Mouse (Mus musculus): ENCODE results near the gene Itgb6. TPM values are rescaled to one million over a fixed set of nuclear protein-coding genes. Genes with fewer than 3 reads are reported as not detected.
A peak's percentile ranks its signal among the peaks of the same experiment; 100 is the strongest.

The Itgb6 gene
- polyA plus RNA-seq (2016; fragmentation: Nextera tagmentation; extraction: Ambion mirVana), result 0.23 and 0.45 TPM in 2 replicates

DNA sequence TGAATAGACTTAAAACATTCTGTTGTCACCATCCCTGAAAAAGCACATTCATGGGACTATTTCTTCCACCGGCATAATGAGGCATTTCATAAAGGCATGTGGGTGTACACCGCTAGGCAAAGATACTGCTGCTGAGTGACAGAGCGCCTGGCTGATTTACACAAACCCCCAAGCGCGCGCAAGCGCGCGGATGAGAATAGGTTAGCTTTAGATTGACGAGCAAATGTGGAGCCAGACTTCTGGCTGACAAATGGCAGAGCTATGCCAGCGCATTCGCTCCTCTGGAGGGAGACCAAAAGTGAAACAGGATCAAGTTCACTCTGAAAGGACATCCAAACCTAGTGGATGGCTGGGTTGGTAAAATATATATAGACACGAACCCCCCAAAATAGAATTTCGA, at the start of gene Itgb6:
TSS of gene Itgb6 (minus strand) at position 130 of the 400 bp plus-strand sequence.
- no peak within 1 kb of the TSS for H3K27ac ChIP-seq
- no peaks in the 10 kb centered on the region for H3K36me3 ChIP-seq
- H3K9ac ChIP-seq, result no peak within 1 kb of the TSS
- 0 out of 2 replicates have a peak, but pooled peaks cover 4% of the 10 kb centered on the region for H3K4me1 ChIP-seq
- H3K9me3 ChIP-seq, result no peaks in the 10 kb centered on the region
- H3K27me3 ChIP-seq (replicated peaks), result no peaks in the 10 kb centered on the region
- H3K4me3 ChIP-seq, result no peak within 1 kb of the TSS
- 69% methylated on average over 14 of the region's 14 CpGs for WGBS
- ATAC-seq (ENCODE audit: low FRiP score, low read depth), result peak; percentile 21; the same call in 1 of the 2 replicates
- H3K4me2 ChIP-seq (replicated peaks), result no peak within 1 kb of the TSS

DNA sequence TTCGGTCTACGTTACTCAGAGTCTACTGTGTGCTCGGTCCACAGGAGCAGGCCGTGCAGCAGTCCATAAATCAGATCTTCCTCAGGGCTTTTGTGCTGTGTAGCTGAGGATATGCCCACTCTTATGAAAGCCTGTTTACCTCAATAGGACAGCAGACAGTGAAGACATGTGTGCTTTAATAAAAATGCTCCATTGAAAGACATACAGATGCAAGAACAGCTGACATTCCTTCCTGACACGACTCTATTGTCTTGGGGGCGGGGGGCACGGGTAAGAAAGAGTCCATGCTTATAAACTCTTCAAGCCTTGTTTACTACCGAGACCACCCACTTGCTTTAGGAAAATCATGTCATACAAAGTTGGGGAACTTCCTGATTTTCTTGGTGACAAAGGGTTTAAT, 44.0 kb upstream of the Itgb6 start:
- no peaks in the 10 kb centered on the region for H3K27me3 ChIP-seq (replicated peaks)
- 0 out of 2 replicates have a peak, but pooled peaks have one; percentile 35 for ATAC-seq (ENCODE audit: low FRiP score, low read depth)
- H3K27ac ChIP-seq, result no peak overlapping the region
- H3K4me3 ChIP-seq, result no peak overlapping the region
- peaks cover 8% of the 10 kb centered on the region; the same call in 1 of the 2 replicates for H3K9me3 ChIP-seq
- no peak overlapping the region for H3K9ac ChIP-seq
- H3K4me2 ChIP-seq (replicated peaks), result no peak overlapping the region
- peaks cover 6% of the 10 kb centered on the region; the same call in 1 of the 2 replicates for H3K4me1 ChIP-seq
- WGBS, result 32% methylated on average over 8 of the region's 8 CpGs
- peaks cover 14% of the 10 kb centered on the region for H3K36me3 ChIP-seq

DNA sequence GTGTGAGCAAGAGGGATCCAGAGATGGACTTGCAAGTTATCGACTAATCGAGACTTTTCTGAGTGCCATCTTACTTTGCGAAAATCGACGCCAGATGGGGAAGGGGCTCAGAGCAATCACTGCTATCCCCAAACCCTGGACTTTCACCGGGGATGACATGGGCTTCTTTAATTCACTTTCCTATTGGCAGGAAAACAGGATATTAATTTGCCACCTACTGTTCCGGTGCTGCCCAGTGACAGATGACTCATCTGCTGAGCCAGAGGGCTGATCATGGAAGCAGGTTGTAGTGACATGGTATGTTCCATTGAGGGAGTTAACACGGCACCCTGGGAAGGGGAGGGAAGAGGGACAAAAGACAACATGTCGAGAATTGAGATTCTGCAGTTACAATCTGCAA, 33.8 kb upstream of the Itgb6 start:
- Histone ChIP-seq H3K9me3 (no peaks in the 10 kb centered on the region), H3K27ac (no peak overlapping the region), H3K4me3 (no peak overlapping the region), H3K36me3 (0 out of 2 replicates have a peak, but pooled peaks cover 4% of the 10 kb centered on the region), H3K9ac (no peak overlapping the region), H3K4me1 (no peaks in the 10 kb centered on the region), H3K4me2 (replicated peaks) (no peak overlapping the region), H3K27me3 (replicated peaks) (no peaks in the 10 kb centered on the region)
- WGBS, result 86% methylated on average over 9 of the region's 9 CpGs
- no peak for ATAC-seq (ENCODE audit: low FRiP score, low read depth)

DNA sequence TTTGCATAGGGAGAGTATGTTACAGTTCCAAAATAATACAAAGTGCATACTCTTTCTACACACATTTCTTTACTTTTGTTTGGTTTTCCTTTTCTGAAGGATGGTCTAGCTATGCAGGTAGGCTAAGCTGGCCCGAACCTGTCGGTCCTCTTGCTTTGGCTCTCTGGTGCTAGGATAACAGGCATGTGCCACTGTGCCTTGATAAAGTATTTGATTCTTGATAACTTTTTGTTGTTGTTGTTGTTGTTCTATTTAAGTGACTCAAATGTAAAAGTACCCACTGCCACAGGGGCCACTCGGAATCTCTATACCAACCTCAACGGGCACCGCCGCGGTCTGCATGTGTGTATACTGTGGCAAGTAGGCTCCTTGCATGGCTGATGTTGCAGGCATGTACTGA, 32.7 kb upstream of the Itgb6 start:
- H3K4me3 ChIP-seq, result no peak overlapping the region
- no peaks in the 10 kb centered on the region for H3K9me3 ChIP-seq
- no peaks in the 10 kb centered on the region for H3K4me1 ChIP-seq
- H3K36me3 ChIP-seq, result 0 out of 2 replicates have a peak, but pooled peaks cover 4% of the 10 kb centered on the region
- H3K27ac ChIP-seq, result no peak overlapping the region
- H3K4me2 ChIP-seq (replicated peaks), result no peak overlapping the region
- 99% methylated on average over 7 of the region's 7 CpGs for WGBS
- ATAC-seq (ENCODE audit: low FRiP score, low read depth), result no peak
- no peaks in the 10 kb centered on the region for H3K27me3 ChIP-seq (replicated peaks)
- no peak overlapping the region for H3K9ac ChIP-seq

DNA sequence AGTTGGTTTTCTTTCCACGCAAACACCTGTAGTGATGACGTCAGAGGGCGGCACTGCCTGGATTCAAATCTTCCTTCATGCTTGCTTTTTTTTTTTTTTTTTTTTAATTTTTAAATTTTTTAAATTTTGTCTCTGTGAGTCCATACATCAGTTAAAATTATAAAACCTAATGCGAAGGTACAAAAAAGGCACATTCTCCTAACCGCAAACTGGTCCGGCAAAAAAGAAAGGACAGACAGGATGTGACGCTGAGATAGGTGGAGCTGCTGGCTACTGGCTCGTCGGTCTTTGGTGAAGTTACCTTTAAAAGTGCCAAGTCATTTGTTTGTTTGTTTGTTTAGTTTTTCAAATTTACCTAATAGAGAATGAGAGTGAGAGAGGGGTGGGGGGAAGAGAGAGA, 28.8 kb upstream of the Itgb6 start:
- no peak overlapping the region for H3K9ac ChIP-seq
- no peaks in the 10 kb centered on the region for H3K4me1 ChIP-seq
- no peak overlapping the region for H3K4me3 ChIP-seq
- ATAC-seq (ENCODE audit: low FRiP score, low read depth), result no peak
- H3K9me3 ChIP-seq, result no peaks in the 10 kb centered on the region
- H3K4me2 ChIP-seq (replicated peaks), result no peak overlapping the region
- no peak overlapping the region for H3K27ac ChIP-seq
- no peaks in the 10 kb centered on the region for H3K27me3 ChIP-seq (replicated peaks)
- 94% methylated on average over 9 of the region's 9 CpGs for WGBS
- 0 out of 2 replicates have a peak, but pooled peaks cover 4% of the 10 kb centered on the region for H3K36me3 ChIP-seq

DNA sequence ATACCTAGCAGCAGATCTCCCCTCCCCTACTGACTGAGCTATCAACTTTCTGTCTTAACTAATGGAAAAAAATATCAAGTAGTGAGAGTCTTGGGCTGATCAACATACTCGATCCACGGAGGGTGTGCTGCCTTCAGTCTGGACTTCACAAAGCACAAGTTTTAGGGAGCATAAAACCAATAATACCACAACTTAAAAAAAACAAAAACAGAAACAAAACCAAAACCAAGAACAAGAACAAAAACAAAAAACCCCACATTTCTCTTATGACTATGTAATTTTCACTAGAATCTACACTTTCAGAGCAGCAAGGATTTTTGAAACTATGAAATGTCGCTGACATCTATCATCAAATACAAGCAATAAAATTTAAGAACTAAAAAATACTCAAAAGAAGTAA, 28.1 kb upstream of the Itgb6 start:
- Histone ChIP-seq H3K4me3 (no peak overlapping the region), H3K9ac (no peak overlapping the region), H3K9me3 (no peaks in the 10 kb centered on the region), H3K36me3 (0 out of 2 replicates have a peak, but pooled peaks cover 4% of the 10 kb centered on the region), H3K27me3 (replicated peaks) (no peaks in the 10 kb centered on the region), H3K27ac (no peak overlapping the region), H3K4me1 (no peaks in the 10 kb centered on the region), H3K4me2 (replicated peaks) (no peak overlapping the region)
- no peak for ATAC-seq (ENCODE audit: low FRiP score, low read depth)
- 90% methylated on average over 3 of the region's 3 CpGs for WGBS

DNA sequence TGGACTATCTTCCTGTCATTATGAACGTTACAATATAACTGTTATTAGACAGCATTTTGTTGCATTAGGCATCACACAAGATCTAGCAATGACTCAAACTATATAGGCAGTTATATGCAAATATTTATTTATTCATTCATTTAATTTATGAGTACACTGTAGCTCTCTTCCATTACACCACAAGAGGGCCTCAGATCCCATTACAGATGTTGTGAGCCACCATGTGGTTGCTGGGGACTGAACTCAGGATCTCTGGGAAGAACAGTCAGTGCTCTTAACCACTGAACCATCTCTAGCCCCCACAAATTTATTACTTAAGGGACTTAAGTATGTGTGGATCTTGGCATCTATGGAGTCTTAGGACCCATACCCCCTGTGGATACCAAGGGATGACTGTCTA, 26.1 kb upstream of the Itgb6 start:
- H3K27ac ChIP-seq, result no peak overlapping the region
- no peaks in the 10 kb centered on the region for H3K9me3 ChIP-seq
- no peaks in the 10 kb centered on the region for H3K4me1 ChIP-seq
- H3K9ac ChIP-seq, result no peak overlapping the region
- no peaks in the 10 kb centered on the region for H3K36me3 ChIP-seq
- no peak overlapping the region for H3K4me3 ChIP-seq
- no peaks in the 10 kb centered on the region for H3K27me3 ChIP-seq (replicated peaks)
- 83% methylated on average over 1 of the region's 1 CpGs for WGBS
- no peak for ATAC-seq (ENCODE audit: low FRiP score, low read depth)
- no peak overlapping the region for H3K4me2 ChIP-seq (replicated peaks)

DNA sequence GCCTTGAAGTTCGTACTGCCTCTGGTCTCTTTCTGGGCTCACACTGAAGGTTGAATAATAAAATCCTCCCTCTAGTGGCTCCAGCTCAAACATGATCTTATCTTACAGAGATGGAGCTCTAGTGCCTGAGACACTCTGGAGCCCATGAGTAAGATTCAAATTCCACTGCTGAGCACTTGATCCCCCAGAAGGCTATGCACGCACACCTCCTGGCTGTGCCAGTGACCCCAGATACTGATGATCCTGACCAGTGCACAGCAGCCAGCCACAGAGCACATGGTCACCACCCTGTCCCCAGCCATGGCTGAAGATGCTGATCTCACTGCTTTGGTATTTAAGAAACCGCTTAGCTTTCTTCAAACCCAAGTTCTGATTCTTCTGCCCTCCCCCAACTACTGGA, 25.1 kb upstream of the Itgb6 start:
- Histone ChIP-seq H3K9me3 (no peaks in the 10 kb centered on the region), H3K4me3 (no peak overlapping the region), H3K4me2 (replicated peaks) (no peak overlapping the region), H3K27ac (no peak overlapping the region), H3K36me3 (no peaks in the 10 kb centered on the region), H3K27me3 (replicated peaks) (no peaks in the 10 kb centered on the region), H3K4me1 (no peaks in the 10 kb centered on the region), H3K9ac (no peak overlapping the region)
- no peak for ATAC-seq (ENCODE audit: low FRiP score, low read depth)
- 79% methylated on average over 3 of the region's 3 CpGs for WGBS

DNA sequence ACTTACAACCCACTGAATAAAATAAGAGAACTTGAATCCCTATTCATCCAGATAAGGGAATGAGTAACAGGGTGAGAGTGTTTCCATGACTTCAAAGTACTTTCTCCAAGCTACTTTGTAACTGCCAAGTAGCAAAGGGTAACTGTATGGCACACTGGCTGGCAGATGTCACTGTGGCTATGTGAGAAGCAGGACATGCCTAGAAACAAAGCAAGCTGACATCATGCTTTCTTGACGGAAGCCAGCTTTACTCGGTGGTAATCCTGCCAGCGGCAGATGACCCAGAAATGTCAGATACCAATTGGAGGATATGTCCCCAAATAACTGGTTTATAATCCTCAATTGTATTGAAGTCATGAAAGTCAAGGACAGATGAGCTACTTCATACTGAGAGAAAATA, 22.2 kb upstream of the Itgb6 start:
- no peak for ATAC-seq (ENCODE audit: low FRiP score, low read depth)
- no peaks in the 10 kb centered on the region for H3K27me3 ChIP-seq (replicated peaks)
- H3K36me3 ChIP-seq, result no peaks in the 10 kb centered on the region
- no peaks in the 10 kb centered on the region for H3K4me1 ChIP-seq
- H3K9me3 ChIP-seq, result no peaks in the 10 kb centered on the region
- no peak overlapping the region for H3K27ac ChIP-seq
- WGBS, result 69% methylated on average over 3 of the region's 3 CpGs
- H3K4me2 ChIP-seq (replicated peaks), result no peak overlapping the region
- no peak overlapping the region for H3K9ac ChIP-seq
- no peak overlapping the region for H3K4me3 ChIP-seq

DNA sequence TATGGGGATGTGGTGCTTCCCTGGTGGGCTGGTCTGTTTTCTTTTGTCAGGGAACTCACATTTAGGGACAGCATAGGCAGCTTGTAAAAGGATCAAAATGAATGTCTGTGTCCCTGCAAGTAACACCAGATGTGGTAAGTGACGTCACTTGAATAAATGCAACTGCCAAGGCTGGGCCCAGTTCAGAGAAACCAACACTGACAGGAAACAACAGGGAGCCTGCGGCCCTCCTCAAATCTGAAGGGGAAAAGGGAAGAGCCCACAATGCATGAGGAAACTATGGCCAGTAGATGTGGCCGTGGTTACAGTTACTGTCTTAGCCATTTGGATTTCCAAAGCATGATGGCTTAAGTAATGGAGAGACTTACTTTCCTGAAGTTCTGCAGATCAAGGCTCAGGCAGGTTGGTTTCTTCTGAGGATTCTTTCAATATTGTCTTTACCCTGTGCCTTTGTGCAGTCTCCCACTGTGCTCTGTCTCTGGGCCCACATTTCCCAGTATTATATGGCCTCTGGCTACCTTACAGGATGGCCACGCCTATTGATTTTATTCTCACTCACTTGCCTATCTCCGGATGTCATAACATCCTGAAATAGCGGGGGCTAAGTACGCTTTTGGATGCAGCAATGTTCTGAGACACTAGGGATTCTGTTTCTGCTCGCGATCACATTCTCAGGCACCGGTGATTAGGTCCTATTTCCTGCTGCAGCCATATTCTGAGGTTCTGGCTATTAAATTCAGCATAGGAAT, 17.1 kb upstream of the Itgb6 start:
- no peak for ATAC-seq (ENCODE audit: low FRiP score, low read depth)
- Histone ChIP-seq H3K4me2 (replicated peaks) (no peak overlapping the region), H3K4me1 (no peaks in the 10 kb centered on the region), H3K9ac (no peak overlapping the region), H3K9me3 (no peaks in the 10 kb centered on the region), H3K36me3 (no peaks in the 10 kb centered on the region), H3K4me3 (no peak overlapping the region), H3K27ac (no peak overlapping the region), H3K27me3 (replicated peaks) (no peaks in the 10 kb centered on the region)
- WGBS, result 74% methylated on average over 10 of the region's 10 CpGs

DNA sequence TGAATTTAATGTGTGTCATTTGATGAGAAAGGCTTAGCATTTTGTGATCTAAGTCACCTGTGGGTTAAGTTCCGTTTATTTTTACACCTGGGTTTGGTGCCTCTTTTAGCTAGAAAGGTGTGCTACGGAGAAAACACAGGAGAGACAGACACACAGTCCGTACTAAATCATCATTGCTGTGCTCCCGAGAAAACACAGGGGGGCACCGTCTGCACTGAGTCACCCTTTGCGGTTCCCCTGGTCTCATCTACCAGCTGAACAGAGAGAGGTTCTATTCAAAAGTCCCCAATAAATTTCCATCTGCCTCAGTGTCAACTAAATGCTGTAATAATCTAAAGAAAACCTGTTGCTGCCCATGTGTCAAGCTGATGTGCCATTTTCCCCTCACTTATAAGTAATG, 8.5 kb upstream of the Itgb6 start:
- 61% methylated on average over 6 of the region's 6 CpGs for WGBS
- Histone ChIP-seq H3K4me2 (replicated peaks) (no peak overlapping the region), H3K9me3 (no peaks in the 10 kb centered on the region), H3K4me3 (no peak overlapping the region), H3K36me3 (no peaks in the 10 kb centered on the region), H3K27ac (no peak overlapping the region), H3K27me3 (replicated peaks) (no peaks in the 10 kb centered on the region), H3K4me1 (peaks cover 5% of the 10 kb centered on the region; the same call in 1 of the 2 replicates), H3K9ac (no peak overlapping the region)
- no peak for ATAC-seq (ENCODE audit: low FRiP score, low read depth)

DNA sequence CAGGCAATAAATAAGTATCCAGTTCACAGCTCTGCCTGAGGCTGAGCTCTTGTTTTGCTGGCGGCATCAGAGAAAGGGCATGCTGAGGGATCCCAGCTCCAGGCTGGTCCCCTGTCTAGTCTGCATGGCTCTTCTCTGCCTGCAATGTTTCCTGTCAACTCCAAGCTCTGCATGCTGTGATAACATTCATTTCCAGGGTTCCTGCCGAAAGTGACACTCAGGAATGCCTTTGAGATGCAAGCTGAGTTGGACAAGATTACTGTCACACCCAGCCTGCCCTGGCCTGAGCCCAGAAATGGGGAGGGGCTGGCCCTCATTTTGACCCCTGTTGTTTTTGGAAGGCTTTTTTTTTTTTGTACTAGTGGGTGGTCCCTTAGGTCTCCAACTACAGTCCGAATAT, 7.6 kb upstream of the Itgb6 start:
- Histone ChIP-seq H3K4me1 (peaks cover 5% of the 10 kb centered on the region; the same call in 1 of the 2 replicates), H3K36me3 (no peaks in the 10 kb centered on the region), H3K4me2 (replicated peaks) (no peak overlapping the region), H3K27me3 (replicated peaks) (no peaks in the 10 kb centered on the region), H3K9ac (no peak overlapping the region), H3K4me3 (no peak overlapping the region), H3K9me3 (no peaks in the 10 kb centered on the region), H3K27ac (no peak overlapping the region)
- 27% methylated on average over 3 of the region's 3 CpGs for WGBS
- no peak for ATAC-seq (ENCODE audit: low FRiP score, low read depth)

Data from neural tube, embryonic 12.5 days (tissue).